Mouse (Mus musculus): ENCODE measurements at regions not wholly inside any gene's neighbourhood (a gene's known extent, or its start where the extent isn't known, plus 50 kb on each side); places are given as distances from the start of the nearest gene placed in this dataset.

DNA sequence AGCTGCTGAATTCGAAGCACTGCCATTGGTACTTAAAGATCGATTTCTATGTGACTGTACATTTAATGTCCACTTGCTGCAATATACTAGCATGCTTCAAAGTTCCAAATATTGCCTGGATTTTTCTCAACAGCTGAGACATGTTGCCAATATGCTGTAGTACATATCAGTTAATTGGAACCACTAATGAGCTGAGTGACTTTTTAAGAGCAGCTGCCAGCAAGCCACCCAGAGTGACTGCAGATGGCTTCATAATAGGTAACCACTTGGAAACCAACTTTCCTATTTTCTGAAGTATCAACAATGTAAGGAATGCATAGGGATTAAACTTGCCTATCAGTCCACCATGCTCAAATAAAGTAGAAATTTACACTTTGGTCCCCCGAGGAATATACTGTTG lies 379.4 kb upstream of the Slitrk5 start:
- Histone ChIP-seq H3K4me3 (ENCODE audit: insufficient read depth, low read length) (no peak overlapping the region), H3K4me1 (ENCODE audit: control insufficient read depth, insufficient read depth, low read length) (no peaks in the 10 kb centered on the region), H3K27ac (ENCODE audit: insufficient read depth, low read length) (no peak overlapping the region)
- TF ChIP-seq POLR2A (IDR thresholded peaks at IDR 0.05; ENCODE audit: low read depth, low read length) (no peak), CTCF (IDR thresholded peaks at IDR 0.05; ENCODE audit: borderline replicate concordance, insufficient read depth, low read length) (no peak)

DNA sequence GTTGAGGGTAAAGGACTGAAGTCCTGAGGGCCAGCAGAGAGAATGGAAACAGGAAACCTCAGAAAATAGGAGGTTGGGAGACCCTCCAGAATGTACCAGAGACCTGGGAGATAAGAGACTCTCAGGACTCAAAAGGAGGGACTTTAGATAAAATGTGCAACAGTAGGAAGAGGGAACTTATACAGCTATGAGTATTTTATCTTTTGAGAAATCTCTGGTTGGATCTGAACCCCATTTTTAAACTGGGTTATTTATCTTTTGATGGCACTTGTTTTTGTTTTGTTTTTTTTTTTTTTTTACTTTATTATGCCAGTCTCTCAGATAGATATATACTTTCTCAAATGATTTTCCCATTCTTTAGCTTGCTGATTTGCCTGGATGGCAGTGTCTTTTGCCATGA lies 377.1 kb upstream of the Slitrk5 start:
- Histone ChIP-seq H3K27ac (ENCODE audit: insufficient read depth, low read length) (no peak overlapping the region), H3K4me1 (ENCODE audit: control insufficient read depth, insufficient read depth, low read length) (no peaks in the 10 kb centered on the region)
- TF ChIP-seq CTCF (IDR thresholded peaks at IDR 0.05; ENCODE audit: borderline replicate concordance, insufficient read depth, low read length) (no peak), POLR2A (IDR thresholded peaks at IDR 0.05; ENCODE audit: low read depth, low read length) (no peak)

DNA sequence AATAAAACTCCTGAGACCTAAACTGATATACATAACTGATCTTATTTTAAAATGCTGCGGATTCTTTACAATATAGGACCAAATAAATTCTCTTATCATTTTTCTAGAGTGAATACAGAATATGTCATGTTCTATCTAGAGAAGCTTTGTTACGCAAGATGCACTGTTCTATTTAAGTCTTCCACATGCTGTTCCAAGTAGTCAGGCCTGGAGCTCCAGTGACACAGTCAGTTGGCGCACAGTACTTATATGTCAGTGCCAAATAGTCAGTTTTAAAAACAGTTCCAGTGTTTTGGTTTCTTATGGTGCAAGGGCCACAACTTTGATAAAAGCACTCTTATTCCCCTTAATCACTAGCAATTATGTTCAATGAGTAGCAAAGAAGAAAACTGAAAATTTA lies 344.3 kb upstream of the Slitrk5 start:
- H3K4me1 ChIP-seq (ENCODE audit: control insufficient read depth, insufficient read depth, low read length) = no peaks in the 10 kb centered on the region

More for the DNA sequence above, 377.1 kb upstream of the Slitrk5 start:
- no peak overlapping the region for H3K4me3 ChIP-seq (ENCODE audit: insufficient read depth, low read length)

DNA sequence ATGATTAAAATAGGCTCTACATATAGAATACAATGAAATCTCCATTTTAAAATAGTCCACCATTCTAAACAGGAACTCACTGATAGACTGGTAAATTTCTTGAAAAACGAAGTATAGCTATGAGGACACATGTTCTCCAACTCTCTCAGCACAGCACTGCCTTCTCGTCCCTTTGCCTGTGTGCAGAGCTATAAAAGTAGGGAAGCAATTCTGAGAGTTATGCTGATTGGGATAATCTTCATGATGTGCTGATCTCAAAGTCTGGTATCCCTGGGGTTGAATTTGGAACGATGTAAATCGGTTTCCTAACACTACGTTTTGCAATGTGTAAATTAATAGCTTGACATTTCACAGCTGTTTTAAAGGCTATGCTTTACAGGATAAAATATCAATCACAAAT lies 321.4 kb upstream of the Slitrk5 start:
- no peak overlapping the region for H3K27ac ChIP-seq (ENCODE audit: insufficient read depth, low read length)
- H3K4me1 ChIP-seq (ENCODE audit: control insufficient read depth, insufficient read depth, low read length) = no peaks in the 10 kb centered on the region
- H3K4me3 ChIP-seq (ENCODE audit: insufficient read depth, low read length) = no peak overlapping the region
- no peak for TF ChIP-seq CTCF (IDR thresholded peaks at IDR 0.05; ENCODE audit: borderline replicate concordance, insufficient read depth, low read length)
- no peak for TF ChIP-seq POLR2A (IDR thresholded peaks at IDR 0.05; ENCODE audit: low read depth, low read length)

More for the DNA sequence above, 344.3 kb upstream of the Slitrk5 start:
- H3K4me3 ChIP-seq (ENCODE audit: insufficient read depth, low read length) = no peak overlapping the region
- no peak for TF ChIP-seq POLR2A (IDR thresholded peaks at IDR 0.05; ENCODE audit: low read depth, low read length)
- TF ChIP-seq CTCF (IDR thresholded peaks at IDR 0.05; ENCODE audit: borderline replicate concordance, insufficient read depth, low read length) = no peak
- no peak overlapping the region for H3K27ac ChIP-seq (ENCODE audit: insufficient read depth, low read length)

GRCm38 (mm10) chr14:111396803-111397202 lies 278.1 kb upstream of the Slitrk5 start:
- TF ChIP-seq CTCF (IDR thresholded peaks at IDR 0.05; ENCODE audit: borderline replicate concordance, insufficient read depth, low read length) = no peak
- no peak for TF ChIP-seq POLR2A (IDR thresholded peaks at IDR 0.05; ENCODE audit: low read depth, low read length)
- H3K4me1 ChIP-seq (ENCODE audit: control insufficient read depth, insufficient read depth, low read length) = no peaks in the 10 kb centered on the region
- no peak overlapping the region for H3K27ac ChIP-seq (ENCODE audit: insufficient read depth, low read length)
- no peak overlapping the region for H3K4me3 ChIP-seq (ENCODE audit: insufficient read depth, low read length)

DNA sequence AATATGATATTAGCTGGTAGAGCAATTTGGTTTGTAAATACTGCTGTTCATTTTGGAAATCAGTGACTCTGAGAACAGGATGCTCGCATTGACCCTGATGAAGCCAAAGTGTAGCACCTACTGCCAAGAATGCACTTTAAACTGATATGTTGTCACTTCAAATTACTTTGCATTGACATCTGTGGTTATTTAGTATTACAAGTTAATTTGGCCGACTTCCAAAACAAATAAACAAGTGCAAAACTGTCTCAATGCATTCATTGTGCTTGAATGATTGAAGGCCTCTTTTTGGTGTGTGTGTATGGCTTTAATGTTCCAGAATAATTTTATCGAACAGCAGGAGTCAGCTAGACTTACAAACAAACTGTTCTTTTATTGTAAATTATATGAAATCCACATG lies 274.1 kb upstream of the Slitrk5 start:
- no peak overlapping the region for H3K4me3 ChIP-seq (ENCODE audit: insufficient read depth, low read length)
- no peak overlapping the region for H3K27ac ChIP-seq (ENCODE audit: insufficient read depth, low read length)
- TF ChIP-seq POLR2A (IDR thresholded peaks at IDR 0.05; ENCODE audit: low read depth, low read length) (no peak), CTCF (IDR thresholded peaks at IDR 0.05; ENCODE audit: borderline replicate concordance, insufficient read depth, low read length) (no peak)
- H3K4me1 ChIP-seq (ENCODE audit: control insufficient read depth, insufficient read depth, low read length) = peaks cover 3% of the 10 kb centered on the region; the same call in 1 of the 2 replicates

DNA sequence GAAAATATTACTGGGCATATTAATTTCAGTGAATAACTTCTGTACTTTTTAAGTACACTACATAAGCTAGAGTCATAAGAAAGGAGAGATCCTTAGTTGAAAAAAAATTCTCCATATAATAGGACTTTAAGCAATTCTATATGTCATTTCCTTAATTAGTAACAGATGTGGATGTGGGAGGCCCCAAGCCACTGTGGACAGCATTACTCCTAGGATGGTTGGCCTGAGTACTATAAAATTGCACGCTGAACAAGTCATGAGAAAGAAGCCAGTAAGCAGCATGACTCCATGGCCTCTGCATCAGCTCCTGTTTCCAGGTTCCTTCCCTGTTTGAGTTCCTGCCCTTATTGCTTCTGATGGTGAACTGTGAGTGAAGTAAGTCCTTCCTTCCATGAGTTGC lies 272.4 kb upstream of the Slitrk5 start:
- H3K27ac ChIP-seq (ENCODE audit: insufficient read depth, low read length) = no peak overlapping the region
- TF ChIP-seq POLR2A (IDR thresholded peaks at IDR 0.05; ENCODE audit: low read depth, low read length) (no peak), CTCF (IDR thresholded peaks at IDR 0.05; ENCODE audit: borderline replicate concordance, insufficient read depth, low read length) (no peak)
- H3K4me1 ChIP-seq (ENCODE audit: control insufficient read depth, insufficient read depth, low read length) = peaks cover 3% of the 10 kb centered on the region; the same call in 1 of the 2 replicates
- H3K4me3 ChIP-seq (ENCODE audit: insufficient read depth, low read length) = no peak overlapping the region

GRCm38 (mm10) chr14:111403555-111403954 lies 271.3 kb upstream of the Slitrk5 start:
- TF ChIP-seq CTCF (IDR thresholded peaks at IDR 0.05; ENCODE audit: borderline replicate concordance, insufficient read depth, low read length) (no peak), POLR2A (IDR thresholded peaks at IDR 0.05; ENCODE audit: low read depth, low read length) (no peak)
- H3K4me3 ChIP-seq (ENCODE audit: insufficient read depth, low read length) = no peak overlapping the region
- H3K27ac ChIP-seq (ENCODE audit: insufficient read depth, low read length) = peak overlapping the region; percentile 20; the same call in 1 of the 2 replicates
- H3K4me1 ChIP-seq (ENCODE audit: control insufficient read depth, insufficient read depth, low read length) = peaks cover 3% of the 10 kb centered on the region; the same call in 1 of the 2 replicates

- TF ChIP-seq POLR2A (IDR thresholded peaks at IDR 0.05; ENCODE audit: low read depth, low read length) = no peak
- Histone ChIP-seq H3K27ac (ENCODE audit: insufficient read depth, low read length) (no peak overlapping the region), H3K4me1 (ENCODE audit: control insufficient read depth, insufficient read depth, low read length) (no peaks in the 10 kb centered on the region), H3K4me3 (ENCODE audit: insufficient read depth, low read length) (no peak overlapping the region)
Measured at GRCm38 (mm10) chr14:111413543-111413942, 261.4 kb upstream of the Slitrk5 start.

DNA sequence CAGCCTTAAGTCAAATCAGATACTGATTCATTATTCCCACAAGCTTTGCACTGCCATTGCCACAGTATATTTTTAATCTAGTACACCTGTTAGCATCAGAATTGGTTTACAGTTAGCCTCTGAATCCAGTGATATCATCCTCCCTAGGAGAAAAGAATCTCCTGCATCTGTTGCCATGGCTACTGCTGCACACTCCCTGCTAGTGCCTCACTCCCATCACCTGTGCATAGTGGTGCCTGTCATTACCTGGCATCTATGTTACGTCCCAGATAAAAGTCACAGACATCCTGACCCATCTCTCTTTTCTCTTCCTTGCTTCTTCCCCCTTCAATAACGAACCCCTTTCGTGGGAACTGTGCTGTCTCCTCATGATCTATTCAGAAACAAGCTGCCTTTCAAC lies 256.4 kb upstream of the Slitrk5 start:
- H3K4me1 ChIP-seq (ENCODE audit: control insufficient read depth, insufficient read depth, low read length) = no peaks in the 10 kb centered on the region
- no peak overlapping the region for H3K4me3 ChIP-seq (ENCODE audit: insufficient read depth, low read length)
- no peak overlapping the region for H3K27ac ChIP-seq (ENCODE audit: insufficient read depth, low read length)
- TF ChIP-seq POLR2A (IDR thresholded peaks at IDR 0.05; ENCODE audit: low read depth, low read length) = no peak
- no peak for TF ChIP-seq CTCF (IDR thresholded peaks at IDR 0.05; ENCODE audit: borderline replicate concordance, insufficient read depth, low read length)

All from embryonic fibroblast, embryonic 13.5 days (primary cell).